Mouse (Mus musculus) kidney, adult 2 months (tissue): Measurements from ENCODE around the gene Fam3a. TPM values are rescaled to one million over a fixed set of nuclear protein-coding genes. Genes with fewer than 3 reads are reported as not detected.
A peak's percentile ranks its signal among the peaks of the same experiment; 100 is the strongest.

ENCODE experiments used
- DNase-seq: peaks from one replicate; pipeline ENCODE4 v3.0.0; 2021
- H3K27ac ChIP-seq: fragments of 200-500 bp; 2 replicates; pipeline ENCODE4 v1.5.1; 2012; ENCODE audit warnings: low read depth, low read length, control low read depth, inconsistent platforms; ENCODE audit not compliant: insufficient read depth
- H3K27me3 ChIP-seq: fragments of 200-500 bp; replicated peaks from 2 replicates; pipeline ENCODE4 v1.6.1; 2012; ENCODE audit warnings: mild to moderate bottlenecking, moderate library complexity, low read length, inconsistent platforms; ENCODE audit not compliant: control insufficient read depth, insufficient read depth
- H3K36me3 ChIP-seq: fragments of 200-500 bp; 2 replicates; pipeline ENCODE4 v1.6.1; 2012; ENCODE audit warnings: mild to moderate bottlenecking, moderate library complexity, low read length, inconsistent platforms; ENCODE audit not compliant: control insufficient read depth, insufficient read depth
- H3K4me1 ChIP-seq: fragments of 200-500 bp; 2 replicates; pipeline ENCODE4 v1.6.1; 2011; ENCODE audit warnings: low read length; ENCODE audit not compliant: control insufficient read depth, insufficient read depth
- H3K4me3 ChIP-seq: fragments of 200-500 bp; 2 replicates; pipeline ENCODE4 v1.5.1; 2011; ENCODE audit warnings: mild to moderate bottlenecking, low read depth, low read length, control low read depth; ENCODE audit not compliant: insufficient read depth
- CTCF ChIP-seq: fragments of 200-500 bp; conservative IDR thresholded peaks from 2 replicates; pipeline ENCODE4 v1.5.1; 2011; ENCODE audit warnings: low read depth, mild to moderate bottlenecking, control low read depth, low read length, moderate library complexity, mixed read lengths; ENCODE audit not compliant: insufficient read depth, insufficient read length
- POLR2A ChIP-seq: fragments of 200-500 bp; IDR thresholded peaks from one replicate; pipeline ENCODE4 v1.6.1; 2011; ENCODE audit warnings: low read depth, low read length, control low read depth
- WGBS: fragments of 180-500 bp; shearing (Covaris S2); methylation state at CpG from one replicate; pipeline ENCODE4 v1.1.7; 2018; 5-methylcytosine and 5-hydroxymethylcytosine counted together
- polyA plus RNA-seq: library from polyadenylated mRNA; depleted of rRNA; stranded (reverse); fragments of >200 nt; gene quantifications from 2 replicates; pipeline ENCODE4 v1.2.3, GENCODE M21; 2012; rRNA removed

Gene Fam3a
- 47.1 and 53.5 TPM in 2 replicates for polyA plus RNA-seq

DNA sequence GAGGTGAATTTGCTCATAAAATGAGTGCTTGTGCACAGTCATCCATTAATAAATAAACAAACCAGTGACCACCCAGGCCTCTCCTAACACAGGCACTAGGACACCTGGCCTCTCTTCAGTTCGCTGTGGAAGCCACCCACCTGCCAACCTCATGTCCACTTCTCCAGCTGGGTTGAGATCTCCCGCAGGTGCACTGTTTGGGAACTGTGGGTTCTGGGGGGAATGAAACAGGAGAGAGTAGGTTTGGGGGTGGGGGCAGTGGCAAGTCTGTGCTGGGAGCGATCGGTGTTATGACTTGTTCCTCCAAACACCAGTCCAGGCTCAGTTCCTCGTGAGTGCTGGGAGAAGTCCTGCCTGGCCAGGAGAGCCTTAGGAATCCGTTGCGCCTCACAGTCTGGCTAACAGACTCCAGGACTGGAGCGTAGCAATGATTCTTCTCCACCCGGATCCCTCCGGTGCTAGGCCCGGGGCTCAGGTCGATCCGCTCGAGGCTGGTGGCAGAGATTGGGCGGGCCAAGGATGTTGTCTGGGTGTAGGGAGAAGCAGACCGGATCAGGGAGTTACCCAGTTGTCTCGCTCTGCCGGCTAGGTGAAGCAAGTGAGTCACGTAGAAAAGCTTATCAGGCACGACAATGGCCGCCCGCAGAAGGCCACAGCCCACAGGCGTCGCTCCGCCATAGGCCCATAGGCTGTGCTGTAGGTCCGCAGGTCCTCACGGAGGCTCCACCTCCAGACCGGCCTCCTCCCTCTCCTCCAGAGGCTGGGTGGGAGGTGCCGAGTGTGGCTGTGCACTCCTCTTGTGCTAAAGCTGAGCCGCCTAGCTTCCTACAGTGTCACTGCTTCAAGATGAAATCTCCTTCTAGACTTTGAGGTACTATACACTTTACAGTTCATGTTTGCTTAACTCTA, at the start of gene Fam3a, which contains the start of gene Ikbkg:
Gene Fam3a (minus strand): TSS at position 738 of the 909 bp plus-strand sequence.
Gene Ikbkg (plus strand): TSS at position 756 of the 909 bp plus-strand sequence.
- peak within 1 kb of the TSS; percentile 60 for H3K4me3 ChIP-seq
- DNase-seq = peak; percentile 91
- 0% methylated on average over 27 of the region's 30 CpGs for WGBS
- H3K4me1 ChIP-seq = no peaks in the 10 kb centered on the region; the same call in 1 of the 2 replicates
- peak; percentile 55 for TF ChIP-seq CTCF
- TF ChIP-seq POLR2A = peak; percentile 55
- peak within 1 kb of the TSS; percentile 63 for H3K27ac ChIP-seq
- no peaks in the 10 kb centered on the region for H3K36me3 ChIP-seq
- H3K27me3 ChIP-seq = no peaks in the 10 kb centered on the region

GRCm38 (mm10) chrX:74429290-74429821, 36.3 kb upstream of the Fam3a start:
- Histone ChIP-seq H3K27ac (peak overlapping the region; percentile 96), H3K4me3 (peak overlapping the region; percentile 83), H3K27me3 (no peaks in the 10 kb centered on the region), H3K4me1 (0 out of 2 replicates have a peak, but pooled peaks cover 7% of the 10 kb centered on the region), H3K36me3 (no peaks in the 10 kb centered on the region)
- TF ChIP-seq CTCF = no peak
- TF ChIP-seq POLR2A = no peak
- 0% methylated on average over 22 of the region's 22 CpGs for WGBS
- DNase-seq = peak; percentile 86

DNA sequence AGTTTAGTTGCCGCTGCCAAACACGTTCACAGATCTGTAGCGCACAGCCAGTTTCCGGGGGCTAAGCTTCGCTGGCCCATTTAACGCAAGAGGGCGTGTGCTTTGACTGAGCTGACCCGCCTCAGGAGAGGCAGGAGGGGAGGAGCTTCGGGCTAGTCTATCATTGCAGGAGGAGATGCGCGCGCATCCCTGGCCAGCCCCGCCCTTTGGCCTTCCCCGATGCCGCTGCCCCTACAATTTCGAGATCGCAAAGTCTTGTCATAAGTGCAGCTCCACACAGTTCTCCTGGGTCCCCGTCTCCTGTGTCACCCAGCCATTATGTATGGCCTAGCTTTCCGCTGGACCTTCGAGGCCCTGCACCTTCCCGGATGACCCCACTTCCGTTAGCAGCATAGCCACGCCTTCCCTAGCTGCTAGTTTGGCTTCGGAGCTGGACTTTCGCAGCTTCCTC, 35.8 kb upstream of the Fam3a start, which contains the start of gene G6pdx:
Gene G6pdx (minus strand): TSS at position 369 of the 451 bp plus-strand sequence.
- Histone ChIP-seq H3K4me3 (peak within 1 kb of the TSS; percentile 83), H3K27me3 (no peaks in the 10 kb centered on the region), H3K27ac (peak within 1 kb of the TSS; percentile 96), H3K4me1 (0 out of 2 replicates have a peak, but pooled peaks cover 7% of the 10 kb centered on the region), H3K36me3 (no peaks in the 10 kb centered on the region)
- TF ChIP-seq POLR2A (peak; percentile 33), CTCF (0 out of 2 replicates have a peak, but pooled peaks have one; percentile 9)
- peak; percentile 92 for DNase-seq
- 2% methylated on average over 25 of the region's 25 CpGs for WGBS

GRCm38 (mm10) chrX:74428146-74428825, 35.2 kb upstream of the Fam3a start:
- 0 out of 2 replicates have a peak, but pooled peaks cover 7% of the 10 kb centered on the region for H3K4me1 ChIP-seq
- H3K4me3 ChIP-seq = peak overlapping the region; percentile 83
- TF ChIP-seq POLR2A (no peak), CTCF (no peak)
- DNase-seq = no peak
- no peak overlapping the region; the same call in 1 of the 2 replicates for H3K27ac ChIP-seq
- no peaks in the 10 kb centered on the region for H3K27me3 ChIP-seq
- no peaks in the 10 kb centered on the region for H3K36me3 ChIP-seq
- 5% methylated on average over 35 of the region's 35 CpGs for WGBS

GRCm38 (mm10) chrX:74427116-74427515, 34.0 kb upstream of the Fam3a start:
- H3K4me1 ChIP-seq = 0 out of 2 replicates have a peak, but pooled peaks cover 7% of the 10 kb centered on the region
- WGBS = 89% methylated on average over 3 of the region's 3 CpGs
- TF ChIP-seq CTCF (no peak), POLR2A (no peak)
- H3K36me3 ChIP-seq = no peaks in the 10 kb centered on the region
- H3K27ac ChIP-seq = no peak overlapping the region
- DNase-seq = no peak
- no peak overlapping the region for H3K4me3 ChIP-seq
- H3K27me3 ChIP-seq = no peaks in the 10 kb centered on the region

- no peaks in the 10 kb centered on the region for H3K27me3 ChIP-seq
- TF ChIP-seq CTCF (no peak), POLR2A (no peak)
- WGBS = 90% methylated on average over 1 of the region's 1 CpGs
- no peak for DNase-seq
- H3K4me3 ChIP-seq = no peak overlapping the region
- H3K27ac ChIP-seq = no peak overlapping the region
- H3K4me1 ChIP-seq = 0 out of 2 replicates have a peak, but pooled peaks cover 7% of the 10 kb centered on the region
- no peaks in the 10 kb centered on the region for H3K36me3 ChIP-seq
Measured at GRCm38 (mm10) chrX:74426256-74426655, 33.2 kb upstream of the Fam3a start.
